Mouse (Mus musculus) forebrain, embryonic 16.5 days (tissue): ENCODE measurements around the gene Ppp4r3a. TPM values are rescaled to one million over a fixed set of nuclear protein-coding genes. Genes with fewer than 3 reads are reported as not detected.

ENCODE experiments used
- ATAC-seq: fragments of 200-750 bp; cut with Nextera tagmentation; 2 replicates; pipeline ENCODE4 v1.8.0; 2017; ENCODE audit warnings: mild to moderate bottlenecking, moderate library complexity
- H3K27ac ChIP-seq: fragments of 300-500 bp; sonication (generic); 2 replicates; pipeline ENCODE4 v1.5.1; 2014; ENCODE audit warnings: low read length, control low read depth
- H3K27me3 ChIP-seq: fragments of 300-500 bp; sonication (generic); replicated peaks from 2 replicates; pipeline ENCODE4 v1.6.1; 2014; ENCODE audit warnings: low read length; ENCODE audit not compliant: control insufficient read depth, insufficient read depth
- H3K36me3 ChIP-seq: fragments of 300-500 bp; sonication (generic); 2 replicates; pipeline ENCODE4 v1.6.1; 2014; ENCODE audit not compliant: control insufficient read depth, insufficient read depth
- H3K4me1 ChIP-seq: fragments of 300-500 bp; sonication (generic); replicated peaks from 2 replicates; pipeline ENCODE4 v1.6.1; 2014; ENCODE audit warnings: low read length; ENCODE audit not compliant: control insufficient read depth, insufficient read depth
- H3K4me2 ChIP-seq: fragments of 300-500 bp; sonication (generic); 2 replicates; pipeline ENCODE4 v1.6.1; 2014; ENCODE audit warnings: mild to moderate bottlenecking, low read length, control low read depth
- H3K4me3 ChIP-seq: fragments of 300-500 bp; sonication (generic); replicated peaks from 2 replicates; pipeline ENCODE4 v1.5.1; 2014; ENCODE audit warnings: mild to moderate bottlenecking, low read length, control low read depth
- H3K9ac ChIP-seq: fragments of 300-500 bp; sonication (generic); replicated peaks from 2 replicates; pipeline ENCODE4 v1.6.1; 2014; ENCODE audit warnings: low read depth, low read length, control low read depth
- H3K9me3 ChIP-seq: fragments of 300-500 bp; sonication (generic); 2 replicates; pipeline ENCODE4 v1.6.1; 2016; ENCODE audit warnings: low read length; ENCODE audit not compliant: control insufficient read depth
- WGBS: fragments of 180-500 bp; shearing (Covaris S2); extraction: QIAGEN DNeasy Blood & Tissue Kit; methylation state at CpG from one replicate; pipeline ENCODE4 v1.1.7; 2014; 5-methylcytosine and 5-hydroxymethylcytosine counted together
- polyA plus RNA-seq: library from polyadenylated mRNA; unstranded; fragments of >200 nt; fragmentation: Nextera tagmentation; extraction: Ambion mirVana; gene quantifications from 2 replicates; pipeline ENCODE4 v1.2.1, GENCODE M21; 2015

Ppp4r3a gene
- polyA plus RNA-seq, 1 experiment from 2014 or later: 32.4 TPM

- Histone ChIP-seq H3K27ac (no peak overlapping the region), H3K27me3 (no peaks in the 10 kb centered on the region), H3K4me3 (no peak overlapping the region), H3K9me3 (no peaks in the 10 kb centered on the region), H3K4me2 (peak overlapping the region; percentile 10; the same call in 1 of the 2 replicates), H3K4me1 (peaks cover 57% of the 10 kb centered on the region), H3K36me3 (no peaks in the 10 kb centered on the region; the same call in 1 of the 2 replicates), H3K9ac (no peak overlapping the region)
- 42% methylated on average over 8 of the region's 8 CpGs for WGBS
- no peak for ATAC-seq
Observed at GRCm38 (mm10) chr12:101024824-101025223, 58.7 kb downstream of the Ppp4r3a start.

GRCm38 (mm10) chr12:101023143-101023542 is 60.4 kb downstream of the Ppp4r3a start:
- Histone ChIP-seq H3K4me1 (peaks cover 67% of the 10 kb centered on the region), H3K9me3 (no peaks in the 10 kb centered on the region), H3K36me3 (no peaks in the 10 kb centered on the region; the same call in 1 of the 2 replicates), H3K27ac (no peak overlapping the region), H3K9ac (peak overlapping the region; percentile 33), H3K4me2 (no peak overlapping the region), H3K4me3 (no peak overlapping the region), H3K27me3 (no peaks in the 10 kb centered on the region)
- WGBS: 53% methylated on average over 11 of the region's 11 CpGs
- ATAC-seq: no peak

GRCm38 (mm10) chr12:101022353-101022752 is 61.1 kb downstream of the Ppp4r3a start:
- Histone ChIP-seq H3K36me3 (no peaks in the 10 kb centered on the region; the same call in 1 of the 2 replicates), H3K4me3 (no peak overlapping the region), H3K4me2 (no peak overlapping the region), H3K4me1 (peaks cover 71% of the 10 kb centered on the region), H3K9me3 (no peaks in the 10 kb centered on the region), H3K27ac (no peak overlapping the region), H3K27me3 (no peaks in the 10 kb centered on the region), H3K9ac (no peak overlapping the region)
- 92% methylated on average over 8 of the region's 8 CpGs for WGBS
- ATAC-seq: no peak

GRCm38 (mm10) chr12:101021484-101022226 is 61.8 kb downstream of the Ppp4r3a start:
- H3K4me2 ChIP-seq: no peak overlapping the region
- no peak overlapping the region for H3K27ac ChIP-seq
- no peaks in the 10 kb centered on the region for H3K9me3 ChIP-seq
- peaks cover 64% of the 10 kb centered on the region for H3K4me1 ChIP-seq
- H3K36me3 ChIP-seq: no peaks in the 10 kb centered on the region; the same call in 1 of the 2 replicates
- H3K9ac ChIP-seq: no peak overlapping the region
- WGBS: 72% methylated on average over 9 of the region's 9 CpGs
- no peak for ATAC-seq
- no peaks in the 10 kb centered on the region for H3K27me3 ChIP-seq
- H3K4me3 ChIP-seq: no peak overlapping the region

GRCm38 (mm10) chr12:101020210-101021015 is 63.1 kb downstream of the Ppp4r3a start:
- H3K4me3 ChIP-seq: no peak overlapping the region
- 54% methylated on average over 15 of the region's 15 CpGs for WGBS
- no peak overlapping the region for H3K9ac ChIP-seq
- H3K4me1 ChIP-seq: peaks cover 59% of the 10 kb centered on the region
- H3K9me3 ChIP-seq: no peaks in the 10 kb centered on the region
- ATAC-seq: peak; percentile 26; the same call in 1 of the 2 replicates
- H3K27me3 ChIP-seq: no peaks in the 10 kb centered on the region
- H3K4me2 ChIP-seq: no peak overlapping the region
- no peak overlapping the region for H3K27ac ChIP-seq
- no peaks in the 10 kb centered on the region; the same call in 1 of the 2 replicates for H3K36me3 ChIP-seq

GRCm38 (mm10) chr12:101019443-101019842 is 64.1 kb downstream of the Ppp4r3a start:
- no peak overlapping the region for H3K27ac ChIP-seq
- no peak overlapping the region for H3K4me3 ChIP-seq
- no peaks in the 10 kb centered on the region for H3K27me3 ChIP-seq
- no peak overlapping the region for H3K9ac ChIP-seq
- H3K4me2 ChIP-seq: no peak overlapping the region
- 90% methylated on average over 7 of the region's 7 CpGs for WGBS
- no peaks in the 10 kb centered on the region for H3K9me3 ChIP-seq
- peaks cover 58% of the 10 kb centered on the region for H3K4me1 ChIP-seq
- no peak for ATAC-seq
- H3K36me3 ChIP-seq: no peaks in the 10 kb centered on the region; the same call in 1 of the 2 replicates

- no peak overlapping the region for H3K9ac ChIP-seq
- H3K4me1 ChIP-seq: peaks cover 58% of the 10 kb centered on the region
- WGBS: 37% methylated on average over 5 of the region's 5 CpGs
Observed at GRCm38 (mm10) chr12:101019031-101019430, 64.5 kb downstream of the Ppp4r3a start.

GRCm38 (mm10) chr12:101017971-101018371 is 65.5 kb downstream of the Ppp4r3a start:
- H3K27ac ChIP-seq: 0 out of 2 replicates have a peak overlapping the region, but pooled peaks have one; percentile 5
- H3K4me2 ChIP-seq: peak overlapping the region; percentile 18
- peaks cover 55% of the 10 kb centered on the region for H3K4me1 ChIP-seq
- no peak overlapping the region for H3K4me3 ChIP-seq
- peak overlapping the region; percentile 44 for H3K9ac ChIP-seq
- WGBS: 30% methylated on average over 6 of the region's 6 CpGs
- ATAC-seq: no peak
- H3K9me3 ChIP-seq: no peaks in the 10 kb centered on the region
- no peaks in the 10 kb centered on the region; the same call in 1 of the 2 replicates for H3K36me3 ChIP-seq
- no peaks in the 10 kb centered on the region for H3K27me3 ChIP-seq

More at GRCm38 (mm10) chr12:101019031-101019430, 64.5 kb downstream of the Ppp4r3a start:
- ATAC-seq: no peak
- no peaks in the 10 kb centered on the region; the same call in 1 of the 2 replicates for H3K36me3 ChIP-seq
- no peak overlapping the region for H3K4me3 ChIP-seq
- no peaks in the 10 kb centered on the region for H3K9me3 ChIP-seq
- no peak overlapping the region for H3K4me2 ChIP-seq
- H3K27ac ChIP-seq: no peak overlapping the region
- no peaks in the 10 kb centered on the region for H3K27me3 ChIP-seq

- H3K4me2 ChIP-seq: no peak overlapping the region
- H3K27ac ChIP-seq: no peak overlapping the region
- H3K36me3 ChIP-seq: no peaks in the 10 kb centered on the region
- 37% methylated on average over 5 of the region's 5 CpGs for WGBS
- no peak overlapping the region for H3K9ac ChIP-seq
- ATAC-seq: no peak
- H3K27me3 ChIP-seq: no peaks in the 10 kb centered on the region
- no peak overlapping the region for H3K4me3 ChIP-seq
- H3K9me3 ChIP-seq: no peaks in the 10 kb centered on the region
- H3K4me1 ChIP-seq: peaks cover 60% of the 10 kb centered on the region
Observed at GRCm38 (mm10) chr12:101016412-101016928, 67.0 kb downstream of the Ppp4r3a start.
